Mouse (Mus musculus) kidney, embryonic 16.5 days (tissue): Measurements from ENCODE around the gene Hba-a2. TPM values are rescaled to one million over a fixed set of nuclear protein-coding genes. Genes with fewer than 3 reads are reported as not detected.
A peak's percentile ranks its signal among the peaks of the same experiment; 100 is the strongest.
"Not testable (repeated sequence)": the region's sequence is repeated elsewhere in the genome, so short reads cannot be mapped to it uniquely, and the experiment has no call there.

ENCODE experiments used
- ATAC-seq: fragments of 200-750 bp; cut with Nextera tagmentation; 2 replicates; pipeline ENCODE4 v1.8.0; 2017; ENCODE audit warnings: moderate TSS enrichment; ENCODE audit not compliant: low FRiP score, low TSS enrichment
- H3K27ac ChIP-seq: fragments of 300-500 bp; sonication (generic); 2 replicates; pipeline ENCODE4 v1.5.1; 2014; ENCODE audit warnings: low read length
- H3K27me3 ChIP-seq: fragments of 300-500 bp; sonication (generic); 2 replicates; pipeline ENCODE4 v1.6.1; 2014; ENCODE audit warnings: low read length, control low read depth, mixed read lengths; ENCODE audit not compliant: insufficient read depth
- H3K36me3 ChIP-seq: fragments of 300-500 bp; sonication (generic); 2 replicates; pipeline ENCODE4 v1.6.1; 2014; ENCODE audit warnings: low read length, control low read depth, mixed read lengths; ENCODE audit not compliant: insufficient read depth
- H3K4me1 ChIP-seq: fragments of 300-500 bp; sonication (generic); 2 replicates; pipeline ENCODE4 v1.6.1; 2014; ENCODE audit warnings: low read length, control low read depth, mixed read lengths; ENCODE audit not compliant: insufficient read depth
- H3K4me2 ChIP-seq: fragments of 300-500 bp; sonication (generic); replicated peaks from 2 replicates; pipeline ENCODE4 v1.6.1; 2014; ENCODE audit warnings: low read depth, low read length
- H3K4me3 ChIP-seq: fragments of 300-500 bp; sonication (generic); 2 replicates; pipeline ENCODE4 v1.5.1; 2014; ENCODE audit warnings: mild to moderate bottlenecking, low read length
- H3K9ac ChIP-seq: fragments of 300-500 bp; sonication (generic); replicated peaks from 2 replicates; pipeline ENCODE4 v1.6.1; 2014; ENCODE audit warnings: low read length
- H3K9me3 ChIP-seq: fragments of 300-500 bp; sonication (generic); 2 replicates; pipeline ENCODE4 v1.6.1; 2016; ENCODE audit warnings: low read length, control low read depth
- WGBS: fragments of 180-500 bp; shearing (Covaris S2); extraction: QIAGEN DNeasy Blood & Tissue Kit; methylation state at CpG from one replicate; pipeline ENCODE4 v1.1.7; 2014; 5-methylcytosine and 5-hydroxymethylcytosine counted together
- polyA plus RNA-seq: library from polyadenylated mRNA; unstranded; fragments of >200 nt; fragmentation: Nextera tagmentation; extraction: Ambion mirVana; gene quantifications from 2 replicates; pipeline ENCODE4 v1.2.1, GENCODE M21; 2015

The Hba-a2 gene
- polyA plus RNA-seq, 1 experiment from 2014 or later: 10,418 TPM

- not testable (repeated sequence) for H3K27ac ChIP-seq, H3K4me1 ChIP-seq
- 67% methylated on average over 3 of the region's 3 CpGs for WGBS
Measured at GRCm38 (mm10) chr11:32293479-32293878, 2.8 kb upstream of the Hba-a2 start.

GRCm38 (mm10) chr11:32297417-32297816 is 1.1 kb downstream of the Hba-a2 start:
- WGBS: 34% methylated on average over 2 of the region's 2 CpGs
- H3K4me2 ChIP-seq, H3K4me3 ChIP-seq, H3K4me1 ChIP-seq, H3K36me3 ChIP-seq, ATAC-seq, H3K9ac ChIP-seq, H3K9me3 ChIP-seq, H3K27ac ChIP-seq: not testable (repeated sequence)
- H3K27me3 ChIP-seq: peaks cover 18% of the 10 kb centered on the region

More at GRCm38 (mm10) chr11:32293479-32293878, 2.8 kb upstream of the Hba-a2 start:
- not testable (repeated sequence) for H3K9me3 ChIP-seq, H3K4me2 ChIP-seq, H3K27me3 ChIP-seq, H3K4me3 ChIP-seq, H3K9ac ChIP-seq, H3K36me3 ChIP-seq, ATAC-seq

- 94% methylated on average over 1 of the region's 1 CpGs for WGBS
- Histone ChIP-seq H3K9ac (no peak overlapping the region), H3K27ac (no peak overlapping the region), H3K4me1 (no peaks in the 10 kb centered on the region), H3K4me2 (no peak overlapping the region), H3K4me3 (no peak overlapping the region), H3K36me3 (no peaks in the 10 kb centered on the region), H3K9me3 (no peaks in the 10 kb centered on the region), H3K27me3 (peaks cover 18% of the 10 kb centered on the region)
- ATAC-seq: no peak
Measured at GRCm38 (mm10) chr11:32297866-32298531, 1.7 kb downstream of the Hba-a2 start.

- Histone ChIP-seq H3K4me3 (no peak overlapping the region), H3K36me3 (no peaks in the 10 kb centered on the region), H3K27ac (no peak overlapping the region), H3K27me3 (peaks cover 18% of the 10 kb centered on the region), H3K9ac (no peak overlapping the region), H3K4me2 (no peak overlapping the region), H3K4me1 (no peaks in the 10 kb centered on the region), H3K9me3 (no peaks in the 10 kb centered on the region)
- ATAC-seq: no peak
- 97% methylated on average over 2 of the region's 2 CpGs for WGBS
Measured at GRCm38 (mm10) chr11:32298532-32298918, 2.2 kb downstream of the Hba-a2 start.

- Histone ChIP-seq H3K4me2 (peak within 1 kb of the TSS; percentile 47), H3K27me3 (peaks cover 20% of the 10 kb centered on the region), H3K4me3 (peak within 1 kb of the TSS; percentile 23; the same call in 1 of the 2 replicates)
- H3K9ac ChIP-seq, H3K4me1 ChIP-seq, H3K36me3 ChIP-seq, H3K9me3 ChIP-seq, H3K27ac ChIP-seq: not testable (repeated sequence)
- ATAC-seq: peak; percentile 60
- 8% methylated on average over 16 of the region's 16 CpGs for WGBS
Measured at GRCm38 (mm10) chr11:32299865-32300264, 3.6 kb downstream of the Hba-a2 start, which contains the start of gene Hbq1a. Gene Hbq1a, plus strand, starts transcription at chr11:32300069.

GRCm38 (mm10) chr11:32300279-32301267 is 4.3 kb downstream of the Hba-a2 start:
- H3K4me1 ChIP-seq: no peaks in the 10 kb centered on the region
- H3K36me3 ChIP-seq: no peaks in the 10 kb centered on the region
- 0 out of 2 replicates have a peak, but pooled peaks have one; percentile 9 for ATAC-seq
- no peak overlapping the region for H3K9ac ChIP-seq
- WGBS: 53% methylated on average over 14 of the region's 17 CpGs
- H3K9me3 ChIP-seq: no peaks in the 10 kb centered on the region
- peak overlapping the region; percentile 23; the same call in 1 of the 2 replicates for H3K4me3 ChIP-seq
- no peak overlapping the region for H3K27ac ChIP-seq
- peak overlapping the region; percentile 47 for H3K4me2 ChIP-seq
- H3K27me3 ChIP-seq: peaks cover 20% of the 10 kb centered on the region

GRCm38 (mm10) chr11:32301506-32301905 is 5.2 kb downstream of the Hba-a2 start:
- Histone ChIP-seq H3K9me3 (no peaks in the 10 kb centered on the region), H3K9ac (no peak overlapping the region), H3K4me1 (no peaks in the 10 kb centered on the region), H3K27ac (no peak overlapping the region), H3K27me3 (peaks cover 20% of the 10 kb centered on the region), H3K36me3 (no peaks in the 10 kb centered on the region), H3K4me3 (no peak overlapping the region), H3K4me2 (no peak overlapping the region)
- WGBS: 74% methylated on average over 1 of the region's 1 CpGs
- no peak for ATAC-seq

- WGBS: 39% methylated on average over 2 of the region's 2 CpGs
- H3K27ac ChIP-seq: no peak overlapping the region
- H3K4me1 ChIP-seq: peaks cover 3% of the 10 kb centered on the region
- H3K9me3 ChIP-seq: no peaks in the 10 kb centered on the region
- no peak for ATAC-seq
- H3K4me3 ChIP-seq: no peak overlapping the region
- H3K36me3 ChIP-seq: no peaks in the 10 kb centered on the region
- no peak overlapping the region for H3K9ac ChIP-seq
- H3K4me2 ChIP-seq: no peak overlapping the region
- peaks cover 20% of the 10 kb centered on the region for H3K27me3 ChIP-seq
Measured at GRCm38 (mm10) chr11:32302824-32303419, 6.6 kb downstream of the Hba-a2 start.

- no peak overlapping the region for H3K9ac ChIP-seq
- H3K4me1 ChIP-seq: peaks cover 4% of the 10 kb centered on the region
- H3K4me2 ChIP-seq: no peak overlapping the region
- H3K36me3 ChIP-seq: no peaks in the 10 kb centered on the region
- H3K9me3 ChIP-seq: no peaks in the 10 kb centered on the region
- H3K4me3 ChIP-seq: no peak overlapping the region
- ATAC-seq: no peak
- H3K27me3 ChIP-seq: peaks cover 17% of the 10 kb centered on the region
- H3K27ac ChIP-seq: no peak overlapping the region
- whole genome bisulfite sequencing: 91% methylated on average over 1 of the region's 1 CpGs
Measured at GRCm38 (mm10) chr11:32303455-32303854, 7.2 kb downstream of the Hba-a2 start.
